Mouse (Mus musculus) layer of hippocampus, adult 9-10 months (tissue): ENCODE data around the gene Atp6v1g1.
A peak's percentile ranks its signal among the peaks of the same experiment; 100 is the strongest.

ENCODE experiments used
- DNase-seq: peaks from one replicate; pipeline ENCODE4 v3.0.0; 2022; ENCODE audit warnings: low spot score

Atp6v1g1 gene

DNA sequence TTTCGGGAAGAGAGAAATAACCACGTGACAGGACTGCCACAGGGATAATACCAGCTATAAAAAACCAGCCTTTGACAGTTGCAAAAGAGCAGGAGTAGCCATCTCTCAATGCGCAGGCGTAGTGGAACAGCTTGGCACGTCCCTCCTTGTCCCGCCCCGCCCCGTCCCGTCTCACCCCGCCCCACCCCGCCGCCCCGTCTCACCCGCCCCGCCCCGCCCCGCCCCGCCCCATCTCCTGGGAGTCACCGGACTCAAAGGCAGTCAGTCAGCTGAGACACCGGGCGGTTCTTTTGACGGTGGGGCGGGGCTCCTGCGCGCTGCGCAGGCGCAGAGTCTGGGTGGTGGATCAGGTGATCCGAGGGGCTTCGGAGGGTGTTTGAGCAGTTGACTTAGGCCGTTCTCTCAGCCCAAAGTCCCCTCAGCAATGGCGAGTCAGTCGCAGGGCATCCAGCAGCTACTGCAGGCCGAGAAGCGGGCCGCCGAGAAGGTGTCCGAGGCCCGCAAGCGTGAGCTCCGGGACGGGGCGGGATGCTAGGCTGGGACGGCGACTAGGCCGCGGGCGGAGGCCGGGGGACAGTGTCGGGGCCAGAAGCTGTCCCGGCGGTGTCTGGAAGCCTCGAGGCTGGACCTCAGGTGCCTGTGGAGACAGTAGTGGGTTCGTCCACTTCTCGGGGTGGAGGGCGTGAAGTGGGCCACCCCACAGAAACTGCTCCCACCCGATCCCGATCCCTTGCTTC, at the start of gene Atp6v1g1:
Gene Atp6v1g1 (plus strand): TSS at position 279 of the 737 bp plus-strand sequence.
- no peak for DNase-seq

DNA sequence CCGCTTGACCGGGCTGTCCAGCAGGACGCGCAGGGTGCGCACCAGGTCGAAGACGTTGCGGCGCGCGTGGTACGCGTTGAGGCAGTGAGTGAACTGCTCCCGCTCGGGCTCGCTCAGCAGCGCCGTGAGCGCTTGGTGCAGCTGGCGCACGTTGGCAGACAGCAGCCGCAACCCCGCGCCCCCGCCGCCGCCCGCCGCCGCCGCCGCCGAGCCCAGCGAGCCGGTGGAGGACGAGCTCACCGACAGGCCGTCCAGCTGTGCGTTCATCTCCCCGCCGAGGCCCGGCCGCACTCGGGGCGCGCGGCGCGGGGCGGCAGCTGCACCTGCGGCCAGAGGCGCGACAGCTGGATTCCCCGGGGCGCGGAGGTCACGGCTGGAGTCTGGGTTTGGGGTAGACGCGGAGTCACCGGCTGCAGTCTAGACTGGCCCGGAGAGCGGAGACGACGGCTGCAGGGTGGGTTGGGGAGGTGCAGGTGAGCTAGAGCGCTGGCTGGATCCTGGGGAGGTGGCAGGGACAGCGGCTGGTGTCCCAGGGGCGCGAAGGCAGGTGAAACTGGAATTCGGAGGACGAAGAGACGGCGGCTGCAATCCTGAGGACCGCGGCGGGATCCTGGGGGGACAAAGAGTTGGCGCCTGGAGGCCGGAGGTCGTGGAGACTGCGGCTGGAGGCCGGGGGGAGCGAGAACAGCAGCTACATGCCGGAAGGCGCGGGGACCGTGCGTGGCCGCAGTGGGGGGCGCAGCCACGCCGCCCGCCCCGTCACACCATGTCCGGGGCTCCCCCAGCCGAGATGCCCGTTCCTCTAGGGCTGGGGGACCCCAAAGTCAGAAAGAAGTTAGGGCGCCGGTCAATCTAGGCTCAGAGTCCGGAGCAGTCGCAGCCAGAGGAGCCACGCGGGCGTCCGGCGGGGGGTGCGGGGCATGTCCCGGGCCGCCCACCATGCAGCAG, 49.3 kb upstream of the Atp6v1g1 start:
- DNase-seq: no peak

- no peak for DNase-seq
These were observed 48.7 kb upstream of the Atp6v1g1 start, which contains the start of gene Whrn for GRCm38 (mm10) chr4:63495915-63496278. TSS of gene Whrn (minus strand) at chr4:63495991.

GRCm38 (mm10) chr4:63496312-63496711, 48.3 kb upstream of the Atp6v1g1 start:
- no peak for DNase-seq

- no peak for DNase-seq
These were observed 46.2 kb upstream of the Atp6v1g1 start for GRCm38 (mm10) chr4:63498346-63498745.

- DNase-seq: no peak
These were observed 43.5 kb upstream of the Atp6v1g1 start for GRCm38 (mm10) chr4:63501050-63501449.

- DNase-seq: no peak
These were observed 40.6 kb upstream of the Atp6v1g1 start for GRCm38 (mm10) chr4:63503949-63504348.

DNA sequence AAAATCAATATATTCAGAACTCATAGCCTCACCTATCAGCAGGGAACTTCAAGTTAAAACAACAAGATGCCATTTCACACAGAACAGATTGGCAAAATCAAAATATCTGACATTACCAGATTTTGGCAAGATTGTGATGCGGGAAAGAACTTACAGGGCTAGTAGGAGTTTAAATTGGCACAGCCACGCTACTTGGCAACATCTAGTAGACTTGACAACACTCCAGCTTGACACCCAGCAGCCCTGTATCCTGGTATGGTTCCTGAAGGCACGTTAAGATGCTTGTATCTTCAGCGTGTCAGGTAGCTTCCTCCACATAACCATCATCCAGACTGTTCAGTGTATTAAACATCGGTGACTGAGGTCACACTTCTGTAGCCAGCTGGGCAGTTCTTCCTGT, 37.1 kb upstream of the Atp6v1g1 start:
- DNase-seq: no peak

DNA sequence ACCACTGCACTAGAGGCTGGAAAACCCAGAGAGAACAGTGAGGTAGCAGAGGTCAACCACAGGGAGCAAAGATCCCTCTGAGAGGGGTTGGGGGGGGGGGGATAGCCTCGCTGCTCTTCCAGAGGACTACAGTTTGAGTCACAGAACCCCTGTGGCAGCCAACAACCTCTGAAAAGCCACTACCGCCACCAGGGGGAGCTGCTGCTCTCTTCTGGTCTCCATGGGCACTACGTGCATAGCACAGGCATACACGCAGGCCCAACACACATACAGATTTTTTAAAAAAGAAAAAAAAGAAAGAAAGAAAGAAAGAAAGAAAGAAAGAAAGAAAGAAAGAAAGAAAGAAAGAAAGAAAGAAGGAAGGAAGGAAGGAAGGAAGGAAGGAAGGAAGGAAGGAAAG, 36.3 kb upstream of the Atp6v1g1 start:
- DNase-seq: peak; percentile 43

DNA sequence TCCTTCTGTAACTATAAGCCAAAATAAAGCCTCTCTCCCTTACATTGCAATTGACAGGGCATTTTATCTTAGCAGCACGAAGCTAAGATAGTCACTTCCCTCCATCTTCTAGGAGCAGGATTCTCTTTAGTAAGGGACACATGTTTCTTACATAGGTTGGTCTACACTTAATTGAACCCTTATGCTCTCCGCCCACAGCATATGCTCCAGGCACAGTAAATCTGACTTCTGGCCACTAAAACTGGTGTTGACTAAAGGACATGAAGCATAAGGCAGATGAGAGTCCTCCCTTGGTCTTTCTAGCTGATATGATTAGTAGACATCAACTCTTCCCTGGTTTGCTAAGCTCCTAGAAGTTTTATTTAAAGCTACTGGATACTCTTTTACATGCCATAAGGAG, 31.7 kb upstream of the Atp6v1g1 start:
- DNase-seq: no peak

GRCm38 (mm10) chr4:63514454-63514984, 30.1 kb upstream of the Atp6v1g1 start:
- DNase-seq: no peak

DNA sequence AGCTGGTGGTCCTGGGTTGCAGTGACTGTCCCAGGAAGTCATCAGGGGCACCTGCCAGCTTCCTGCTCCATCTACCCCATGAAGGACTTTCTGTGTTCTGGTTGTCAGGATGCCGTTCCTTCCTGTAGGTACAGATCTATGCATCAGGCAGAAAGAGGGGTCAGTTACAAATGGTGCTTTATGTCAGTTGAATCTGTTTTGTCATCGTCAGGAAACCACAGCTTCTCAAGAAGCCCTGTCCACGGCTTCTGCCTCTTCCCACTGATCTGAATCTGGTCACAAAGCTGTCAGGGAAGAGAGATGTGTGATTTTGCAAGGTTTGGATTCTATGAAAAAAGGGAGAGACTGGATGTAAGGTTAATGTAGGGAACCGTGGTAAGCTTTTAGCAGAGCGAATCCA, 29.6 kb upstream of the Atp6v1g1 start:
- no peak for DNase-seq

GRCm38 (mm10) chr4:63521813-63522419, 22.7 kb upstream of the Atp6v1g1 start:
- DNase-seq: no peak

GRCm38 (mm10) chr4:63525514-63525913, 19.1 kb upstream of the Atp6v1g1 start:
- DNase-seq: no peak

- DNase-seq: peak; percentile 65
These were observed 15.6 kb upstream of the Atp6v1g1 start for GRCm38 (mm10) chr4:63528946-63529345.

DNA sequence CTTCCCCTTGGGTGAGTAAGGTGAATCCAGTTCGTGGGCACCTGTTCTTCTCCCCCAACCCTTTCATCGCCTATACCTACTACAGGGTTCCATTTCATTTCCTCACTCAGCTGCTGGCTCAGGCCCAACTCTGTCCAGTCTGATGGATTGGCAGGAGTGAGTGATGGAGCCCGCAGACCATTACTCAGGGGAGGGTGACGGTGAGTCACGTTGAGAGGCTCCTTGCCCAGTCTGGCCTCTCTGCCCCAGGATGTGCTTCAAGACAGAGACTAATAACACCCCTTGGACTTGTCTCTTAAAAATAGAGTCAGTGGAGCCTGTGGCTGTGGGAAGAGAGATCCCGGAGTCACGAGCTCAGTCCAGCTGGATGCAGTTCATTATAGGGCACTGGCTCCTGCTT, 14.2 kb upstream of the Atp6v1g1 start:
- DNase-seq: no peak

DNA sequence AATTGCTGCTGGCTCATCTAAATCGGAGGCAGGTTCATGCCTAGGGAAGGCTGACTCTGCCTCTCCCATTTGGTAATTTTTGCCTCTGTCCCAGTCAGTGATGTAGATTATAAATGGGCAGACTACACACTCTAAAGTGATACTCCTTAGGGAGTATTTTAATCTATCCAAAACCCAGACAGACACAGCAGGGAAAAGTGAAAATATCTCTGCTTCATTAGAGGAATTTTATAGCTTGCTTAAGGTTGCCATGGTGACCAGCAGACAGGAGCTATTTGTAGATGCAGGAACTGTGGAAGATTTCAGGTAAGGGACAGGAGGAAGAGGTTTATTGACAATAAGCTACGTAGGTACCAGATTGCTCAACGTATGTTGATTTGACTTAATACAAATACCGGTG, 7.0 kb upstream of the Atp6v1g1 start:
- DNase-seq: no peak

- DNase-seq: no peak
These were observed 2.4 kb upstream of the Atp6v1g1 start for GRCm38 (mm10) chr4:63542209-63542608.

DNA sequence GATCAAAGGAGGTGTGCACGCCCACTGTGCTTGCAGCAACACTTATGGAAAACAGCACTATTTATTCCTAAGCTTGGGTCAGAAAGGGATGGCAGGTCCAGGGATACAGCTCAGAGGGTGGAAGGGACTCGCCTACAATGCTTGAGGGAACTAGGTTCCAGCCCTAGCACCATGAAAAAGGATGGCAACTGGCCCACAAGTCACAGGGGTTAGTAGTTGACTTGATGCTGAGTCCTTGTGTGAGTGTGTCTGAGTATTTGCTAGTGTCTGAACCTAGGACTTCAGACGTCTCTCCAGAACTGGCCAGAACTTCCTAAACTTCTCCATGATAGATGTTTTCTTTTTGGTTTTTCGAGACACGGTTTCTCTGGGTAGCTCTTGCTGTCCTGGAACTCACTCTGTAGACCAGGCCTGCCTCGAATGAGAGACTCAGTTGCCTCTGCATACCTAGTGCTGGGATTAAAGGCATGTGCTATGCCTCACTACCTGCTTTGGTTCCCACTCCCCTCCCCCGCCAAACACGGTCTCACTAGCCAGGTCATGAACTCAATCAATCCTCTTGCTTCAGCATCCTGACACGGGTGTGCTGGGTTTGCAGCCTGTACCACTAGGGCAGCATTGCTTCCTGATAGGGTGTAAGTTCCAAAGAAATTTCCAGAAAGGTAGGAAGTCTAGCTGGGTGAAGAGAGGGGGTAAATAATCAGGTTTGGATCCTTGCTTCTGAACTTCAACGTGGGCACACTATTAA, 652 bp upstream of the Atp6v1g1 start:
- DNase-seq: no peak

DNA sequence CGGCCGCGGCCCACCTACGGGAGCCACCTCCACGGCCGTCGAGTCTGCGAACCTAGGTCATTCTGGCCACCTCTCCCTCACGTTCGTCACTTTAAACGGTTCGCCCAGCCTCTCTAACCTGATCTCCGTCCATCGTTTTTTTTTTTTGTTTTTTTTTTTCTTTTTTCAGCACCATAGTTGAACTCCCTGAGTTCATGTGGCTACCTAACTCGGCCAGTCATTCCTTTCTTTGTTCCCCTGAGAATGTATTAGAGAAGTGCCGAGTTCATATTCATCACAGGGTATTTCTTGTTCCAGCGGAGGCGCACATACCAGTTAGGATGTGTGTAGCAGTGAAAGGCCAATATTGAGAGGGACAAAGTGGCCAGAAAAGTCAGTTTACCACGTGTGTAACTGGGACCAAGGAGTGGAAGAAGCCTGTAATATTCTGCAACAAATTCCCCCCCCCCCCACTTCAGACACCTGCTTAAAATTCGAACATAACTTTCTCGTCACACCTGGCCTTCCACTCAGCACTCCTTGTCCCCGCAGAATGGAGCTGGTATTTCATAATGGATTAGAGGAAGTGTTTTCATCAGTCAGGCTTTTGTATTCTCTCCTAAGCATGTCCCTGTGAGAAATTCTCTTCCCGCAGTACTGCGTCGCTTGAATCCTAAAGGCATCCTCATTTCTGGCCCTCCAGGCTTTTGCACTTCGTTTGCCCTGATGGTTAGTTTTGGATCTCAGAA, 823 bp downstream of the Atp6v1g1 start:
- DNase-seq: no peak

- DNase-seq: no peak
These were observed 2.0 kb downstream of the Atp6v1g1 start for GRCm38 (mm10) chr4:63546441-63547055.
